Mouse (Mus musculus) MEL (cell line): ENCODE measurements around the gene Nme7. TPM values are rescaled to one million over a fixed set of nuclear protein-coding genes. Genes with fewer than 3 reads are reported as not detected.

Experiments
- DNase-seq: peaks from one replicate; pipeline ENCODE4 v3.0.0; 2011; ENCODE audit warnings: low read depth, low spot score
- H3K27ac ChIP-seq: 2 replicates; pipeline ENCODE4 v1.5.1; 2012; ENCODE audit warnings: low read depth, mild to moderate bottlenecking, control low read depth, low read length, moderate library complexity; ENCODE audit not compliant: control insufficient read depth
- H3K27me3 ChIP-seq, 2 experiments: fragments of 150-350 bp in 1 of 2; sonication (generic) in 1 of 2; 2 replicates each; pipeline ENCODE4 v1.6.1; 2012; ENCODE audit warnings: low read length in 2 of 2, mild to moderate bottlenecking in 2 of 2, improper control_type of control experiment in 1 of 2, moderate library complexity in 1 of 2; ENCODE audit not compliant: insufficient read depth in 2 of 2, control insufficient read depth in 1 of 2
- H3K36me3 ChIP-seq, 2 experiments: 2 replicates each; pipeline ENCODE4 v1.6.1; 2012 to 2014; ENCODE audit warnings: low read length in 2 of 2, improper control_type of control experiment in 1 of 2, inconsistent platforms in 1 of 2, mild to moderate bottlenecking in 1 of 2; ENCODE audit not compliant: insufficient read depth in 2 of 2, control insufficient read depth in 1 of 2
- H3K4me1 ChIP-seq, 2 experiments: fragments of 150-350 bp in 1 of 2; sonication (generic) in 1 of 2; 2 replicates each; pipeline ENCODE4 v1.6.1; 2012; ENCODE audit warnings: low read length in 2 of 2, improper control_type of control experiment in 1 of 2, mild to moderate bottlenecking in 1 of 2; ENCODE audit not compliant: insufficient read depth in 2 of 2, control insufficient read depth in 1 of 2
- H3K4me3 ChIP-seq, 2 experiments: fragments of 150-350 bp in 1 of 2; sonication (generic) in 1 of 2; 2 replicates each; pipeline ENCODE4 v1.5.1; 2012; ENCODE audit warnings: low read depth in 2 of 2, low read length in 2 of 2, mild to moderate bottlenecking in 2 of 2, moderate library complexity in 2 of 2, control low read depth in 1 of 2, improper control_type of control experiment in 1 of 2; ENCODE audit not compliant: control insufficient read depth in 1 of 2, insufficient read depth in 1 of 2
- H3K79me2 ChIP-seq: 2 replicates; pipeline ENCODE4 v1.6.1; 2012; ENCODE audit warnings: mild to moderate bottlenecking, low read length, moderate library complexity; ENCODE audit not compliant: control insufficient read depth, poor library complexity, insufficient read depth
- H3K9ac ChIP-seq: 2 replicates; pipeline ENCODE4 v1.6.1; 2012; ENCODE audit warnings: low read depth, mild to moderate bottlenecking, control low read depth, low read length, moderate library complexity; ENCODE audit not compliant: control insufficient read depth, poor library complexity, severe bottlenecking
- H3K9me3 ChIP-seq: fragments of 150-350 bp; sonication (generic); replicated peaks from 2 replicates; pipeline ENCODE4 v1.6.1; 2012; ENCODE audit warnings: mild to moderate bottlenecking, low read length, improper control_type of control experiment, moderate library complexity; ENCODE audit not compliant: insufficient read depth
- BHLHE40 ChIP-seq: IDR thresholded peaks from 2 replicates; pipeline ENCODE4 v1.6.1; 2012; ENCODE audit warnings: low read depth, mild to moderate bottlenecking, inconsistent platforms, low read length, improper control_type of control experiment, borderline replicate concordance
- CHD1 ChIP-seq: IDR thresholded peaks from 2 replicates; pipeline ENCODE4 v1.6.1; 2012; ENCODE audit warnings: low read depth, mild to moderate bottlenecking, inconsistent platforms, low read length, improper control_type of control experiment
- CHD2 ChIP-seq: IDR thresholded peaks from 2 replicates; pipeline ENCODE4 v1.6.1; 2011; ENCODE audit warnings: low read length, improper control_type of control experiment
- CTCF ChIP-seq, 3 experiments: IDR thresholded peaks in 2 of 3; conservative IDR thresholded peaks in 1 of 3; 2 replicates each; pipeline ENCODE4 v1.5.1; 2011 to 2012; ENCODE audit warnings: low read length in 3 of 3, low read depth in 2 of 3, mild to moderate bottlenecking in 2 of 3, improper control_type of control experiment in 1 of 3, inconsistent platforms in 1 of 3, mixed read lengths in 1 of 3, moderate library complexity in 1 of 3; ENCODE audit not compliant: control insufficient read depth in 1 of 3, insufficient read depth in 1 of 3, poor library complexity in 1 of 3, severe bottlenecking in 1 of 3
- E2F4 ChIP-seq: IDR thresholded peaks from 2 replicates; pipeline ENCODE4 v1.6.1; 2011; ENCODE audit warnings: low read depth, low read length, improper control_type of control experiment, borderline replicate concordance
- ELF1 ChIP-seq: IDR thresholded peaks from 2 replicates; pipeline ENCODE4 v1.6.1; 2014; ENCODE audit warnings: low read depth, mild to moderate bottlenecking, inconsistent platforms, low read length, improper control_type of control experiment, moderate library complexity
- EP300 ChIP-seq, 2 experiments: IDR thresholded peaks; 2 replicates each; pipeline ENCODE4 v1.6.1; 2011; ENCODE audit warnings: improper control_type of control experiment in 2 of 2, low read length in 2 of 2, low read depth in 1 of 2, mild to moderate bottlenecking in 1 of 2
- ETS1 ChIP-seq: IDR thresholded peaks from 2 replicates; pipeline ENCODE4 v1.6.1; 2012; ENCODE audit warnings: low read depth, mild to moderate bottlenecking, inconsistent platforms, low read length, improper control_type of control experiment, moderate library complexity
- GABPA ChIP-seq: IDR thresholded peaks from 2 replicates; pipeline ENCODE4 v1.6.1; 2012; ENCODE audit warnings: low read depth, mild to moderate bottlenecking, inconsistent platforms, low read length, improper control_type of control experiment, moderate library complexity
- GATA1 ChIP-seq: IDR thresholded peaks from 2 replicates; pipeline ENCODE4 v1.6.1; 2011; ENCODE audit warnings: low read depth, low read length, improper control_type of control experiment
- HCFC1 ChIP-seq: IDR thresholded peaks from 2 replicates; pipeline ENCODE4 v1.6.1; 2012; ENCODE audit warnings: low read depth, mild to moderate bottlenecking, inconsistent platforms, low read length, improper control_type of control experiment, moderate library complexity
- JUND ChIP-seq: IDR thresholded peaks from 2 replicates; pipeline ENCODE4 v1.6.1; 2011; ENCODE audit warnings: low read depth, mild to moderate bottlenecking, improper control_type of control experiment, low read length
- KAT2A ChIP-seq: conservative IDR thresholded peaks from 2 replicates; pipeline ENCODE4 v1.6.1; 2012; ENCODE audit warnings: low read depth, low read length, improper control_type of control experiment, inconsistent platforms
- MAX ChIP-seq: IDR thresholded peaks from 2 replicates; pipeline ENCODE4 v1.6.1; 2011; ENCODE audit warnings: low read length, improper control_type of control experiment
- MAZ ChIP-seq: IDR thresholded peaks from 2 replicates; pipeline ENCODE4 v1.6.1; 2012; ENCODE audit warnings: low read depth, mild to moderate bottlenecking, inconsistent platforms, low read length, improper control_type of control experiment
- MEF2A ChIP-seq: IDR thresholded peaks from 2 replicates; pipeline ENCODE4 v1.6.1; 2014; ENCODE audit warnings: low read depth, mild to moderate bottlenecking, inconsistent platforms, low read length, improper control_type of control experiment; ENCODE audit not compliant: poor library complexity, insufficient replicate concordance, severe bottlenecking; ENCODE audit errors: extremely low read depth
- MXI1 ChIP-seq: IDR thresholded peaks from 2 replicates; pipeline ENCODE4 v1.6.1; 2011; ENCODE audit warnings: mild to moderate bottlenecking, low read depth, low read length, improper control_type of control experiment
- MYB ChIP-seq: IDR thresholded peaks from 2 replicates; pipeline ENCODE4 v1.6.1; 2011; ENCODE audit warnings: mild to moderate bottlenecking, low read depth, low read length, improper control_type of control experiment
- MYC ChIP-seq: IDR thresholded peaks from 2 replicates; pipeline ENCODE4 v1.6.1; 2011; ENCODE audit warnings: low read depth, mild to moderate bottlenecking, low read length, improper control_type of control experiment, moderate library complexity
- NELFE ChIP-seq: IDR thresholded peaks from 2 replicates; pipeline ENCODE4 v1.6.1; 2011; ENCODE audit warnings: low read depth, low read length, improper control_type of control experiment
- NRF1 ChIP-seq: IDR thresholded peaks from 2 replicates; pipeline ENCODE4 v1.6.1; 2014; ENCODE audit warnings: low read depth, mild to moderate bottlenecking, inconsistent platforms, low read length, improper control_type of control experiment, moderate library complexity; ENCODE audit not compliant: poor library complexity, insufficient read depth, severe bottlenecking
- POLR2A ChIP-seq, 2 experiments: IDR thresholded peaks; 2 replicates each; pipeline ENCODE4 v1.6.1; 2011 to 2012; ENCODE audit warnings: low read length in 2 of 2, mild to moderate bottlenecking in 2 of 2, control low read depth in 1 of 2, improper control_type of control experiment in 1 of 2, low read depth in 1 of 2, moderate library complexity in 1 of 2; ENCODE audit not compliant: control insufficient read depth in 1 of 2, insufficient read depth in 1 of 2, poor library complexity in 1 of 2
- POLR2AphosphoS2 ChIP-seq: IDR thresholded peaks from 2 replicates; pipeline ENCODE4 v1.6.1; 2011; ENCODE audit warnings: low read length, improper control_type of control experiment
- POLR2AphosphoS5 ChIP-seq: IDR thresholded peaks from 2 replicates; pipeline ENCODE4 v1.6.1; 2012; ENCODE audit warnings: low read depth, borderline replicate concordance, mild to moderate bottlenecking, inconsistent platforms, low read length, moderate library complexity, mixed read lengths
- RAD21 ChIP-seq: IDR thresholded peaks from 2 replicates; pipeline ENCODE4 v1.6.1; 2011; ENCODE audit warnings: mild to moderate bottlenecking, low read depth, low read length, improper control_type of control experiment
- RCOR1 ChIP-seq: IDR thresholded peaks from 2 replicates; pipeline ENCODE4 v1.6.1; 2012; ENCODE audit warnings: low read depth, mild to moderate bottlenecking, inconsistent platforms, low read length, improper control_type of control experiment
- SIN3A ChIP-seq: IDR thresholded peaks from 2 replicates; pipeline ENCODE4 v1.6.1; 2012; ENCODE audit warnings: low read length, improper control_type of control experiment, inconsistent platforms
- SMC3 ChIP-seq: IDR thresholded peaks from 2 replicates; pipeline ENCODE4 v1.6.1; 2011; ENCODE audit warnings: low read depth, low read length, improper control_type of control experiment
- TAL1 ChIP-seq: IDR thresholded peaks from 2 replicates; pipeline ENCODE4 v1.6.1; 2012; ENCODE audit warnings: mild to moderate bottlenecking, inconsistent platforms, low read length, moderate library complexity, mixed read lengths
- TBP ChIP-seq: IDR thresholded peaks from 2 replicates; pipeline ENCODE4 v1.8.0; 2011; ENCODE audit warnings: low read depth, low read length, improper control_type of control experiment
- TCF12 ChIP-seq: IDR thresholded peaks from 2 replicates; pipeline ENCODE4 v1.6.1; 2014; ENCODE audit warnings: low read depth, mild to moderate bottlenecking, inconsistent platforms, low read length, improper control_type of control experiment, moderate library complexity
- UBTF ChIP-seq: IDR thresholded peaks from 2 replicates; pipeline ENCODE4 v1.6.1; 2012; ENCODE audit warnings: low read depth, mild to moderate bottlenecking, inconsistent platforms, low read length, improper control_type of control experiment, moderate library complexity, borderline replicate concordance; ENCODE audit not compliant: insufficient read depth
- USF1 ChIP-seq: IDR thresholded peaks from 2 replicates; pipeline ENCODE4 v1.6.1; 2014; ENCODE audit warnings: low read depth, mild to moderate bottlenecking, inconsistent platforms, low read length, improper control_type of control experiment, moderate library complexity
- USF2 ChIP-seq, 2 experiments: IDR thresholded peaks; 2 replicates each; pipeline ENCODE4 v1.6.1; 2011 to 2012; ENCODE audit warnings: improper control_type of control experiment in 2 of 2, low read length in 2 of 2, borderline replicate concordance in 1 of 2, inconsistent platforms in 1 of 2, low read depth in 1 of 2, mild to moderate bottlenecking in 1 of 2; ENCODE audit not compliant: insufficient read depth in 1 of 2
- ZC3H11A ChIP-seq: IDR thresholded peaks from 2 replicates; pipeline ENCODE4 v1.6.1; 2012; ENCODE audit warnings: low read depth, mild to moderate bottlenecking, inconsistent platforms, low read length, improper control_type of control experiment
- ZKSCAN1 ChIP-seq: IDR thresholded peaks from 2 replicates; pipeline ENCODE4 v1.6.1; 2012; ENCODE audit warnings: low read depth, mild to moderate bottlenecking, inconsistent platforms, low read length, improper control_type of control experiment, moderate library complexity
- ZMIZ1 ChIP-seq: IDR thresholded peaks from 2 replicates; pipeline ENCODE4 v1.6.1; 2012; ENCODE audit warnings: low read depth, mild to moderate bottlenecking, inconsistent platforms, low read length, improper control_type of control experiment, moderate library complexity
- ZNF384 ChIP-seq: IDR thresholded peaks from 2 replicates; pipeline ENCODE4 v1.6.1; 2012; ENCODE audit warnings: low read depth, mild to moderate bottlenecking, inconsistent platforms, low read length, improper control_type of control experiment
- polyA plus RNA-seq, 2 experiments: library from polyadenylated mRNA; stranded (reverse) in 1 of 2; unstranded in 1 of 2; fragments of >175 nt in 1 of 2; fragments of >200 nt in 1 of 2; gene quantifications; 2 replicates each; pipeline versions ENCODE4 v1.2.1 to v1.2.4; 2012; ENCODE audit warnings: low replicate concordance in 2 of 2, low read depth in 1 of 2; ENCODE audit not compliant: insufficient read length in 2 of 2, insufficient read depth in 1 of 2, missing spikeins in 1 of 2
- total RNA-seq: library from RNA; depleted of rRNA; stranded (reverse); fragments of 300-350 nt; gene quantifications from 2 replicates; pipeline ENCODE4 v1.2.3, GENCODE M21; 2012

Gene Nme7
- total and polyA plus RNA-seq, 3 experiments = 23.2 to 27.6 TPM; not detected in 1

DNA sequence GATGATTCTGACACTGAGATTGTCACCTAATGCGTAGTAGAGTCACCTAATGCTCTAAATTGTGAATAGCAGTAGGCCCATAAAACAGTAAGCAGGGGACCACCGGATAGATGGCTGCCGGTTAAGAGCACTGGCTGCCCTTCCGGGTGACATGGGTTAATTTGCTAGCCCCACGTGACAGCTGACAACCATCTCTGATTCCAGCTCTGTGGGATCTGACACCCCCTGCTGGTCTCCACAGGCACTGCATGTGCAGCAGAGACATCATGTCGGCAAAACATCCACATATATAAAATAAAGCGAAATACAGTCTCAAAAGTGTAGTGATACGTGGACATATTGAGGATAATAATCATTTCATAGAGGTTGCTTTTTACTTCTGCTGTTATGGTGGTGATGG, 11.3 kb downstream of the Nme7 start:
- Histone ChIP-seq H3K4me1 (peaks cover 4 to 10% of the 10 kb centered on the region in 2 experiments), H3K4me3 (no peak overlapping the region), H3K27me3 (no peaks in the 10 kb centered on the region), H3K27ac (no peak overlapping the region), H3K9me3 (no peaks in the 10 kb centered on the region), H3K79me2 (no peaks in the 10 kb centered on the region), H3K36me3 (peaks cover 0 to 7% of the 10 kb centered on the region in 2 experiments; a peak in 2 of 4 replicates), H3K9ac (no peak overlapping the region)
- peak; percentile 69 for DNase-seq
- peak in 1 of 2 experiments; percentile 56; a peak in 1 of 4 replicates for TF ChIP-seq USF2 (IDR thresholded peaks at IDR 0.05; ENCODE audit: borderline replicate concordance in 1 of 2, insufficient read depth in 1 of 2, low read depth in 1 of 2, low read length in 2 of 2)
- no peak for TF ChIP-seq SIN3A
- no peak for TF ChIP-seq JUND
- TF ChIP-seq MYC = no peak
- TF ChIP-seq BHLHE40 = no peak
- no peak for TF ChIP-seq ZC3H11A
- no peak for TF ChIP-seq POLR2A (IDR thresholded peaks at IDR 0.05; ENCODE audit: control insufficient read depth in 1 of 2, insufficient read depth in 1 of 2, low read depth in 1 of 2, low read length in 2 of 2, poor library complexity in 1 of 2)
- TF ChIP-seq CHD1 = no peak
- TF ChIP-seq TBP = no peak
- TF ChIP-seq ZNF384 = no peak
- TF ChIP-seq RCOR1 = no peak
- no peak for TF ChIP-seq ZMIZ1
- TF ChIP-seq CTCF (IDR thresholded peaks at IDR 0.05 in 2 of 3, conservative IDR thresholded peaks at IDR 0.05 in 1 of 3; ENCODE audit: control insufficient read depth in 1 of 3, insufficient read depth in 1 of 3, low read depth in 2 of 3, low read length in 3 of 3, poor library complexity in 1 of 3, severe bottlenecking in 1 of 3) = peak; percentile 63 to 78 (median 68)
- TF ChIP-seq CHD2 = no peak
- peak; percentile 88 for TF ChIP-seq USF1
- no peak for TF ChIP-seq KAT2A
- TF ChIP-seq RAD21 = peak; percentile 27
- TF ChIP-seq EP300 (IDR thresholded peaks at IDR 0.05; ENCODE audit: low read depth in 1 of 2, low read length in 2 of 2) = no peak
- TF ChIP-seq ELF1 = no peak
- no peak for TF ChIP-seq MAZ
- TF ChIP-seq MXI1 = no peak
- TF ChIP-seq E2F4 = no peak
- TF ChIP-seq ZKSCAN1 = no peak
- TF ChIP-seq MAX = peak; percentile 53; the same call in 1 of the 2 replicates
- TF ChIP-seq ETS1 = no peak
- TF ChIP-seq NELFE = no peak
- TF ChIP-seq TCF12 = no peak
- TF ChIP-seq HCFC1 = no peak
- no peak for TF ChIP-seq MEF2A
- TF ChIP-seq POLR2AphosphoS2 = no peak
- TF ChIP-seq POLR2AphosphoS5 = no peak
- TF ChIP-seq UBTF = no peak
- TF ChIP-seq SMC3 = peak; percentile 26; the same call in 1 of the 2 replicates
- no peak for TF ChIP-seq TAL1
- TF ChIP-seq NRF1 = no peak
- TF ChIP-seq GABPA = no peak
- no peak for TF ChIP-seq GATA1
- TF ChIP-seq MYB = no peak
